In genomic region chr14:18353525-18353924, GRCm38 (mm10) we compare ENCODE assay signal across 18 mouse cellular contexts. TPM values are rescaled to one million over a fixed set of nuclear protein-coding genes. Genes with fewer than 3 reads are reported as not detected.
DNase-seq lines count a peak whose midpoint lies in the region; TF ChIP-seq lines count a peak whose summit lies in the region.
"Had no signal": no experiment of that assay in that cellular context is flagged by ENCODE, and none has a peak within 500 bp of the region (broad histone marks: within the 10 kb centered on the region; RNA-seq: fewer than 3 reads in every experiment).

No protein-coding gene starts in this region.

- peak; percentile 9; the same call in 1 of the 2 replicates for TF ChIP-seq CTCF in brain, embryonic 14.5 days (IDR thresholded peaks at IDR 0.05; ENCODE audit: borderline replicate concordance, extremely low read depth, insufficient read depth, insufficient read length)

- no peak for TF ChIP-seq POLR2A in brain, embryonic 14.5 days (IDR thresholded peaks at IDR 0.05; ENCODE audit: borderline replicate concordance, extremely low read depth, insufficient read depth, insufficient read length, poor library complexity, severe bottlenecking)

- H3K9me3 ChIP-seq in hindbrain, embryonic 10.5 days = no peaks in the 10 kb centered on the region
- H3K9me3 ChIP-seq: heart, embryonic 15.5 days; liver, embryonic 13.5 days; midbrain, embryonic 12.5 days; neural tube, embryonic 13.5 days had no signal

- peak; percentile 59 for DNase-seq in kidney, adult 18-20 months
- DNase-seq in kidney, postnatal 4 days = no peak
- peak; percentile 28 for DNase-seq in adipocyte (ENCODE audit: low spot score)
- DNase-seq in brain, embryonic 14.5 days (ENCODE audit: low read depth) = no peak
- peak; percentile 23 for DNase-seq in kidney, postnatal 10 days
- DNase-seq in urinary bladder, postnatal 10 days (ENCODE audit: low spot score) = no peak
- DNase-seq in heart, postnatal 14 days = no peak
- no peak for DNase-seq in hindbrain, embryonic 10.5 days (ENCODE audit: low spot score)
- DNase-seq: adrenal gland, adult 2 months; cerebellum, adult 9-10 months; gastrocnemius, postnatal 10 days; liver, embryonic 13.5 days; lung, embryonic 14.5 days; right cerebral cortex, adult 18-20 months; thymus, postnatal 4 days had no signal

- H3K4me1 ChIP-seq in hindbrain, embryonic 10.5 days (replicated peaks) = no peaks in the 10 kb centered on the region; the same call in 1 of the 2 replicates
- H3K4me1 ChIP-seq: liver, embryonic 13.5 days; midbrain, embryonic 12.5 days; neural tube, embryonic 13.5 days had no signal

- no peaks in the 10 kb centered on the region for H3K27me3 ChIP-seq in hindbrain, embryonic 10.5 days (ENCODE audit: insufficient read depth, poor library complexity, severe bottlenecking)
- H3K27me3 ChIP-seq: heart, embryonic 15.5 days; liver, embryonic 13.5 days; midbrain, embryonic 12.5 days; neural tube, embryonic 13.5 days had no signal

- intact Hi-C loops in heart, postnatal 14 days (cut with DNase I) = no loop called here

- H3K36me3 ChIP-seq in hindbrain, embryonic 10.5 days = no peaks in the 10 kb centered on the region
- H3K36me3 ChIP-seq: heart, embryonic 15.5 days; liver, embryonic 13.5 days; midbrain, embryonic 12.5 days; neural tube, embryonic 13.5 days had no signal

- 67% methylated on average over 3 of the region's 3 CpGs for WGBS in hindbrain, embryonic 10.5 days

- H3K27ac ChIP-seq in hindbrain, embryonic 10.5 days = no peak overlapping the region
- H3K27ac ChIP-seq: heart, embryonic 15.5 days; liver, embryonic 13.5 days; midbrain, embryonic 12.5 days; neural tube, embryonic 13.5 days had no signal

- no peak overlapping the region for H3K4me3 ChIP-seq in hindbrain, embryonic 10.5 days
- H3K4me3 ChIP-seq: heart, embryonic 15.5 days; liver, embryonic 13.5 days; midbrain, embryonic 12.5 days; neural tube, embryonic 13.5 days had no signal

RNA-seq across cellular contexts. Expression of gene Ube2e1, which starts 21.9 kb away (rescaled TPM):
- polyA plus RNA-seq in brain, embryonic 14.5 days (2012; rRNA removed) = 135 and 149 TPM in 2 replicates
- 10 to 100 TPM; 33.7 to 35.7 TPM for total RNA-seq in heart, postnatal 14 days (2021)
- polyA plus RNA-seq in hindbrain, embryonic 10.5 days (2016; fragmentation: Nextera tagmentation; extraction: Ambion mirVana) = 160 and 166 TPM in 2 replicates

Comparison
In these comparisons a context has a peak if more than half of its experiments do, and no peak if none do; other contexts are left out.
1. DNase-seq: peak in kidney, adult 18-20 months (single experiment), adipocyte (single experiment) and kidney, postnatal 10 days (single experiment); none in kidney, postnatal 4 days (0 of 2), brain, embryonic 14.5 days (single experiment), urinary bladder, postnatal 10 days (single experiment), heart, postnatal 14 days (0 of 2) and hindbrain, embryonic 10.5 days (single experiment).